In the genomic region with DNA sequence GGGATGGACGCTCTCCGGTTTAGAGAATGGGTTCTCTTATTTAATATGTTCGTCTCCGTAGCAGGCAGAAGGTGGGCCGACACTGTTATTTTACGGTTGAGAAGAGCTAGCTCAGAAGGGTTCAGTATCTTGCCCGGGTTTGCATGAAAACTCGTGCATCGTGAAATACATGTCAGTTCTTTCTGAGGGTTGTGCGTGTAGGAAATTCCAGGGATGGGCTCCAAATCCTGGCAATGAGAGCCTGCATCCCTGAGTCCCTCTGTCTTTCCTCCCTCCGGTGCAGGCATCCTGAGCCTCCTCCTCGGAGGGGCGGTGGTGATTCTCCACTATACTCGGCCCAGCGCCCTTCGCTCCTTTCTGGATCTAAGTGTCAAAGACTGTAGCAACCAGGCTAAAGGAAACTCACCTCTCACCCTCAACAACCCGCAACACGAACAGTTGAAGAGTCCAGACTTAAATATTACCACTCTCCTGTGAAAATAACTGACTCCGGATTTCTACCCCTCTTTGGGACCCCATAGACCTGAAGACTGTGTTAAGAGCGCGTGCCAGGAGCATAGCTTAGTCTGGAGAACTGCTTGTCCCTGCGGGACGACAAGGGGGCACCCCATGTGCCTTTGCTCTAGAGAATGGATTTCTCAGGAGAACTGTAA, we compare ENCODE assay signal across 8 mouse cellular contexts. TPM values are rescaled to one million over a fixed set of nuclear protein-coding genes. Genes with fewer than 3 reads are reported as not detected.
A peak's percentile ranks its signal among the peaks of the same experiment; 100 is the strongest.
DNase-seq lines count a peak whose midpoint lies in the region; ATAC-seq lines count a peak whose summit lies in the region.

No protein-coding gene starts in this region.

- no peak for DNase-seq in kidney, adult 8-10 months
- no peak for DNase-seq in neural tube, embryonic 11.5 days (ENCODE audit: low spot score)
- no peak for DNase-seq in ovary, postnatal 10 days (ENCODE audit: low spot score)
- no peak for DNase-seq in adrenal gland, postnatal 14 days

- 7% methylated on average over 23 of the region's 23 CpGs for WGBS in kidney, embryonic 15.5 days
- WGBS in embryonic facial prominence, embryonic 13.5 days = 7% methylated on average over 23 of the region's 23 CpGs
- 11% methylated on average over 23 of the region's 23 CpGs for WGBS in intestine, embryonic 15.5 days
- 8% methylated on average over 23 of the region's 23 CpGs for WGBS in neural tube, embryonic 11.5 days

- peak overlapping the region; percentile 39 for H3K4me3 ChIP-seq in kidney, embryonic 15.5 days (replicated peaks)
- peak overlapping the region; percentile 42 for H3K4me3 ChIP-seq in embryonic facial prominence, embryonic 13.5 days
- H3K4me3 ChIP-seq in intestine, embryonic 15.5 days (replicated peaks) = peak overlapping the region; percentile 40
- peak overlapping the region; percentile 23 for H3K4me3 ChIP-seq in neural tube, embryonic 11.5 days (ENCODE audit: low read depth, low read length)

- ATAC-seq in kidney, embryonic 15.5 days (replicated peaks; ENCODE audit: low FRiP score) = no peak
- no peak for ATAC-seq in embryonic facial prominence, embryonic 13.5 days (ENCODE audit: insufficient number of reproducible peaks, insufficient read depth, low FRiP score, low TSS enrichment, low read depth)
- no peak for ATAC-seq in intestine, embryonic 15.5 days
- ATAC-seq in neural tube, embryonic 11.5 days (ENCODE audit: insufficient read depth, low FRiP score, low TSS enrichment) = 0 out of 2 replicates have a peak, but pooled peaks have one; percentile 7
- no peak for ATAC-seq in inflammation-experienced regulatory T-cells, adult 6 months

- no peak overlapping the region for H3K9ac ChIP-seq in kidney, embryonic 15.5 days
- H3K9ac ChIP-seq in embryonic facial prominence, embryonic 13.5 days = peak overlapping the region; percentile 44
- H3K9ac ChIP-seq in intestine, embryonic 15.5 days = 0 out of 2 replicates have a peak overlapping the region, but pooled peaks have one; percentile 26
- H3K9ac ChIP-seq in neural tube, embryonic 11.5 days (ENCODE audit: low read length) = no peak overlapping the region

- H3K4me2 ChIP-seq in kidney, embryonic 15.5 days = peak overlapping the region; percentile 62
- H3K4me2 ChIP-seq in embryonic facial prominence, embryonic 13.5 days = peak overlapping the region; percentile 76
- H3K4me2 ChIP-seq in intestine, embryonic 15.5 days (replicated peaks) = peak overlapping the region; percentile 87
- H3K4me2 ChIP-seq in neural tube, embryonic 11.5 days (ENCODE audit: low read depth) = peak overlapping the region; percentile 41

- H3K27ac ChIP-seq in kidney, embryonic 15.5 days = no peak overlapping the region
- H3K27ac ChIP-seq in embryonic facial prominence, embryonic 13.5 days = no peak overlapping the region
- H3K27ac ChIP-seq in intestine, embryonic 15.5 days = no peak overlapping the region
- H3K27ac ChIP-seq in neural tube, embryonic 11.5 days (ENCODE audit: low read depth, low read length) = no peak overlapping the region

- peaks cover 99% of the 10 kb centered on the region for H3K27me3 ChIP-seq in kidney, embryonic 15.5 days
- H3K27me3 ChIP-seq in embryonic facial prominence, embryonic 13.5 days = peaks cover 100% of the 10 kb centered on the region
- H3K27me3 ChIP-seq in intestine, embryonic 15.5 days (replicated peaks) = peaks cover 78% of the 10 kb centered on the region
- H3K27me3 ChIP-seq in neural tube, embryonic 11.5 days (ENCODE audit: control insufficient read depth, insufficient read depth, low read length) = peaks cover 55% of the 10 kb centered on the region

- H3K4me1 ChIP-seq in kidney, embryonic 15.5 days = peaks cover 40% of the 10 kb centered on the region
- H3K4me1 ChIP-seq in embryonic facial prominence, embryonic 13.5 days = peaks cover 46% of the 10 kb centered on the region
- H3K4me1 ChIP-seq in intestine, embryonic 15.5 days (replicated peaks) = peaks cover 38% of the 10 kb centered on the region
- peaks cover 7% of the 10 kb centered on the region for H3K4me1 ChIP-seq in neural tube, embryonic 11.5 days (ENCODE audit: control insufficient read depth, insufficient read depth, low read length)

- no peaks in the 10 kb centered on the region for H3K9me3 ChIP-seq in kidney, embryonic 15.5 days (replicated peaks)
- no peaks in the 10 kb centered on the region for H3K9me3 ChIP-seq in embryonic facial prominence, embryonic 13.5 days
- H3K9me3 ChIP-seq in intestine, embryonic 15.5 days = no peaks in the 10 kb centered on the region
- H3K9me3 ChIP-seq in neural tube, embryonic 11.5 days (ENCODE audit: control insufficient read depth, low read length) = no peaks in the 10 kb centered on the region

- no peaks in the 10 kb centered on the region for H3K36me3 ChIP-seq in kidney, embryonic 15.5 days
- no peaks in the 10 kb centered on the region for H3K36me3 ChIP-seq in embryonic facial prominence, embryonic 13.5 days
- no peaks in the 10 kb centered on the region for H3K36me3 ChIP-seq in intestine, embryonic 15.5 days
- no peaks in the 10 kb centered on the region for H3K36me3 ChIP-seq in neural tube, embryonic 11.5 days (ENCODE audit: control insufficient read depth, insufficient read depth, low read length)

RNA-seq across cellular contexts. Expression of a gene that starts 3.3 kb away (rescaled TPM):
- 0.17 TPM in 1 of 2 replicates, not detected in the other for polyA plus RNA-seq in kidney, embryonic 15.5 days (2015; fragmentation: Nextera tagmentation; extraction: Ambion mirVana)
- polyA plus RNA-seq in embryonic facial prominence, embryonic 13.5 days (2015; fragmentation: Nextera tagmentation; extraction: Ambion mirVana) = not detected in 2 replicates
- 0.14 and 0.25 TPM in 2 replicates for polyA plus RNA-seq in intestine, embryonic 15.5 days (2015; fragmentation: Nextera tagmentation; extraction: Ambion mirVana)
- polyA plus RNA-seq in neural tube, embryonic 11.5 days (2014; fragmentation: Nextera tagmentation; extraction: Ambion mirVana) = 0.19 TPM in 1 of 2 replicates, not detected in the other
- polyA plus RNA-seq in inflammation-experienced regulatory T-cells, adult 6 months (2017; shearing (Covaris generic)) = not detected
- not detected in 2 replicates for total RNA-seq in adrenal gland, postnatal 14 days (2021)

RNA-seq across cellular contexts. Expression of a gene that starts 3.8 kb away (rescaled TPM):
- polyA plus RNA-seq in kidney, embryonic 15.5 days (2015; fragmentation: Nextera tagmentation; extraction: Ambion mirVana) = 0.10 and 0.19 TPM in 2 replicates
- 0.14 TPM in 1 of 2 replicates, not detected in the other for polyA plus RNA-seq in embryonic facial prominence, embryonic 13.5 days (2015; fragmentation: Nextera tagmentation; extraction: Ambion mirVana)
- polyA plus RNA-seq in intestine, embryonic 15.5 days (2015; fragmentation: Nextera tagmentation; extraction: Ambion mirVana) = 0.08 TPM in 1 of 2 replicates, not detected in the other
- polyA plus RNA-seq in neural tube, embryonic 11.5 days (2014; fragmentation: Nextera tagmentation; extraction: Ambion mirVana) = 0.04 TPM in 1 of 2 replicates, not detected in the other
- not detected for polyA plus RNA-seq in inflammation-experienced regulatory T-cells, adult 6 months (2017; shearing (Covaris generic))
- 0.07 and 0.11 TPM in 2 replicates for total RNA-seq in adrenal gland, postnatal 14 days (2021)

RNA-seq across cellular contexts. Expression of a gene that starts 11.5 kb away (rescaled TPM):
- 0.10 TPM in 1 of 2 replicates, not detected in the other for polyA plus RNA-seq in kidney, embryonic 15.5 days (2015; fragmentation: Nextera tagmentation; extraction: Ambion mirVana)
- polyA plus RNA-seq in embryonic facial prominence, embryonic 13.5 days (2015; fragmentation: Nextera tagmentation; extraction: Ambion mirVana) = 1.6 and 1.9 TPM in 2 replicates
- not detected in 2 replicates for polyA plus RNA-seq in intestine, embryonic 15.5 days (2015; fragmentation: Nextera tagmentation; extraction: Ambion mirVana)
- polyA plus RNA-seq in neural tube, embryonic 11.5 days (2014; fragmentation: Nextera tagmentation; extraction: Ambion mirVana) = not detected in 2 replicates
- not detected for polyA plus RNA-seq in inflammation-experienced regulatory T-cells, adult 6 months (2017; shearing (Covaris generic))
- 0.41 TPM in 1 of 2 replicates, not detected in the other for total RNA-seq in adrenal gland, postnatal 14 days (2021)

RNA-seq across cellular contexts. Expression of a gene that starts 13.4 kb away (rescaled TPM):
- polyA plus RNA-seq in kidney, embryonic 15.5 days (2015; fragmentation: Nextera tagmentation; extraction: Ambion mirVana) = 0.04 TPM in 1 of 2 replicates, not detected in the other
- polyA plus RNA-seq in embryonic facial prominence, embryonic 13.5 days (2015; fragmentation: Nextera tagmentation; extraction: Ambion mirVana) = 0.31 and 0.32 TPM in 2 replicates
- 0.03 and 0.08 TPM in 2 replicates for polyA plus RNA-seq in intestine, embryonic 15.5 days (2015; fragmentation: Nextera tagmentation; extraction: Ambion mirVana)
- polyA plus RNA-seq in neural tube, embryonic 11.5 days (2014; fragmentation: Nextera tagmentation; extraction: Ambion mirVana) = 0.07 and 0.11 TPM in 2 replicates
- not detected for polyA plus RNA-seq in inflammation-experienced regulatory T-cells, adult 6 months (2017; shearing (Covaris generic))
- 0.08 TPM in 1 of 2 replicates, not detected in the other for total RNA-seq in adrenal gland, postnatal 14 days (2021)

Comparison
In these comparisons a context has a peak if more than half of its experiments do, and no peak if none do; other contexts are left out.
1. H3K9ac ChIP-seq: peak in embryonic facial prominence, embryonic 13.5 days (single experiment) and intestine, embryonic 15.5 days (single experiment); none in kidney, embryonic 15.5 days (single experiment) and neural tube, embryonic 11.5 days (single experiment).
2. Peak in every context shown above with its lines, with median percentiles within 50 percentile points of each other: H3K4me2 ChIP-seq and H3K4me3 ChIP-seq.